Mouse (Mus musculus) testis, postnatal 10 days (tissue): ENCODE data around the gene Srek1.

Source experiments
- DNase-seq: peaks from one replicate; pipeline ENCODE4 v3.0.0; 2021; ENCODE audit warnings: low spot score

Gene Srek1

GRCm38 (mm10) chr13:103726872-103727271 lies 47.5 kb downstream of the Srek1 start:
- no peak for DNase-seq

DNA sequence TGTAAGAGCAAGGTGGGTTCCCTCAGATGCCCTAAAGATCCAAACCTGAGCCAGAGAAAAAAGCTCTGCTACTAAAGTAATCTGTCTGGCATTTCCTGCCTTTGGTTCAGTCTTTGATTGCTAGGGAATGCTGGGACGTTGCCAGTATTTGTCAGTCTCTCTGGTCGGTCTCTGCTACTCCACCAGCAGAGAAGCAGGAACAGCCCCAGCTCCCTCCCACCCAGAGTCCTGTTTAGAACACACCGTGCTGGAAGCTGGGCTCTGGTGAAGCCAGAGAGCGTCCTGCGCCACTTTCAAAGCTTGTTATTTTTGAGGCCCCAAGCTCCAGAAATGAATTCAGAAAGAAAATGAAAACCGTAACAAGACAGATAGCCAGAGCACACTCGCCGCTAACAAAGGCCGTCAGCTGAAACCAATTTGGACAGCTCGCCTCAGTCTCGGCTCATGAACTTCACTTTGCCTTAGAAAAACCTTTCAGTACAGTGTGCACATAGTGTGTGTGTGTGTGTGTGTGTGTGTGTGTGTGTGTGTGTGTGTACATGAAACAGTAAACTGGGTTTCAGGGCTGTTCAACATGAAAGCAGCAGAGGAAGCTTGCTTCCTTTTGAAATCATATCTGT lies 62.9 kb downstream of the Srek1 start:
- peak; percentile 49 for DNase-seq

DNA sequence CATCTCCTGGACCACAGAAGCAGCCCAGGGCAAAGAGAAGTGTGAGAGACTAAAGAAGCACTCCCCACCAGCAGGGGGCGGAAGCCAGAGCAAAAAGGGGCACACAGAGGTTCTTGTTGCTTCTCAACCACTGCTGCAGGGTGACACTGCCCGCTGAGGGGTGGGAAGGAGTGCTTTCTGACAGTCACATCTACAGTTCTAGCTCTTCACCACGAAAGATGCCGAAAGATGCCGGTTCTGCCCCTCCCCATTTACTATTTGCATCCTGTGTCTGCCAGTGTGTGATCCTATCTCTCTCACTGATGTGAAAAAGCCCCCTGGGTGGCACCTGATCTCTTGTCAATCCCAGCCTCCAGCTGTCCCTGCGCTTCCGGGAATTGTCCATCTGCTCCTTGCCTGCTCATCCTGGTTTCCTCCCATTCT lies 64.0 kb downstream of the Srek1 start:
- peak; percentile 71 for DNase-seq

DNA sequence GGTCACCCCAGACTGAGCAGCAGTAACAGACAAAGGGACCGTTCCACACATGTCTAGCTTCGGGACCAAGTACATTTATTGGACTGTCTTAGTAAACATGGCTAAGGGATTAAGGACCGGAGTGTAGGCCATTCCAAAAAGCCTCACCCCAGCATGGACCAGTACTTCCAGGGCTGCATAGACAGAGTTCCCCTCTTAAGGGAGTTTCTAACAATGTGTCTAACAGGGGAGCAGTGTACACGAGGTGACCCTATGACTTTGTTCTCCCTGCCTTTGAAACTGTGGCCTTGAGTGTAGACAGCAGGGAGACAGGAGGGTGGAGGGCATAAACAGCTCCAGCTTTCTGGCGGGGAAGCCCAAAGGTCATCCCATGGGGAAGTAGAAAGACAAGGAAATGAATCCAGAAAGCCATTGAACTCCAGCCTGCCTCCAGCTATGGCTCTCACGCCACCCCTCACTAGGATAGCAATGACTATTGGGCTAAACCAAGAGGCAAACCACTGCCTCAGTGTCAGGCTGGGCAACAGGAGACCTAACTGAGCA lies 68.9 kb downstream of the Srek1 start:
- no peak for DNase-seq

DNA sequence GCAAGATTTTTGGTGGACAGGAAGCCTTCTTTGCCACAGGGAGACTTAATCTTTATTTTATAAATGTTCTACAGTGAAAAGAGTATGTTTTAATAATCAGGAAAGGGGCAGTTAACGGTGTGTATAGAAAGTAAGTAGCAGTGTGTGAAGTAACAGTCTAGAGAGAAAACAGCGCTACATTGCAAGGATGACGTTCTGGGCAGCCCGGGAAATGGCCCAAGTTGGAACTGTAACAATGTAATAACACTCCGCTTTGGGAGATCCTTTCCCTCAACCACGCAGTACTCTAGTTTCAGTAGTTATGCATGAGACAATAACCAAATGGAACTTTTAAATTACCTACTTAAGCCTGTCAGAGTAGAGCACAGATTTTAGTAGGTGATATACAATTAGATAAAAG lies 70.6 kb downstream of the Srek1 start:
- no peak for DNase-seq

DNA sequence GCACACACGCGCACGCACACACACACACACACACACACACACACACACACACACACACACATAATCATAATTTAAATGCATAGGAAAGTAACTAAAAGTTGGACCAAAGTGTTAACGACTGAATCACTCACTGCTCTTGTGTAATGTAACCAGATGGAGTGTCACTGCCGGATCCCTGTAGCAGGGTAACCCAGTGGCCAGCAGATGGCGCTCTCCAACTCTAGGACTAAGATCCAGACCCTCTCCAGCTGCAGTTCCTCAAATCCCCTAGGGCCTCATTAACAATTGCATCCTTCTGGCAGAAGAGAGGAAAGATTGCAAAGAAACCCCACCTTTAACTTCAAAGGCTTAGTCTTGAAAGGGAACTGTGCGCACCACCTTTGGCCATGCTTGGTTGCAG lies 71.0 kb downstream of the Srek1 start:
- DNase-seq, result peak; percentile 93

DNA sequence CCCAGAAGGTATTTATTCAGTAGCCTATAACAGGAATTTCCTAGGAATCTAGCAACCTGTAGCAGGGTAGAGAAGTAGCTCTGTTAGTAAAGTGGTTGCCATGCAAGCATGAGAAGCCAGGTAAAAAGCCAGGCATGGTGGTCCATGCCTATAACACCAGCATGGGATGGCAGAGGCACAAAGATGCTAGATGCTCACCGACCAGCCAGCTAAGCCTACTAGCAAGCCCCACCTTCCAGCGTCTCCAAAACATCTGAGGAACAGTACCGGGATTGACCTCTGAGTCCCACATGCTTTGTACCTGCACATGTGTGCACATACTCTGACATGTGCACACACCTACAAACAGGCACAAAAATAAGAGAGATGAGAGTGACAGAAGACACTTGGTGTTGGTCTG lies 72.1 kb downstream of the Srek1 start:
- DNase-seq, result no peak

GRCm38 (mm10) chr13:103700752-103701151 lies 73.7 kb downstream of the Srek1 start:
- no peak for DNase-seq

- DNase-seq, result no peak
These were observed 76.4 kb downstream of the Srek1 start for GRCm38 (mm10) chr13:103697993-103698392.

- peak; percentile 61 for DNase-seq
These were observed 78.2 kb downstream of the Srek1 start for GRCm38 (mm10) chr13:103696164-103696563.

DNA sequence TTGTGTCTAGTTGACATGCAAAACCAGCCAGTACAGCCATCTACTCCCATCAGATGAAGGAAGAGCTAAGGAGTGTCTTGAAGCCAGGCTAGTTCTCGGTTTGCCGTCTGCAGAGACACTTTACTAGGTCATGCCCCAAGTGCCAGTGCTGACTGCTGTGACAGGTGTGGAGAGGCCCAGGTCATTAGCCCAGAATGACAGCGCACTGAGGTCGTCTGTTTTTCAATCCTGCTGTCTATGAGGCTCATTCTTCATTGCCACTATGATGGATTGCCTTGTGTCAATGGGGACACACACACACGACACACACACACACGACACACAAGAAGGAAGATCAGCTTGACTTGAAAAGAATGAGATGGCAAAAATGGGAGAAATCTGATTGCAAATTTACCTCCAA lies 79.0 kb downstream of the Srek1 start:
- DNase-seq, result no peak
